Mouse (Mus musculus): ENCODE data around the gene Gpr25.

- no peak for TF ChIP-seq CTCF (IDR thresholded peaks at IDR 0.05; ENCODE audit: extremely low read depth, insufficient read length, insufficient replicate concordance, low read depth, low read length)
- no peak for TF ChIP-seq POLR2A (IDR thresholded peaks at IDR 0.05; ENCODE audit: low read depth, low read length)
Measured at GRCm38 (mm10) chr1:136258495-136258894, 2.2 kb downstream of the Gpr25 start.
